Mouse (Mus musculus) colon, adult 2 months (tissue): ENCODE results near the gene Ttll6. TPM values are rescaled to one million over a fixed set of nuclear protein-coding genes. Genes with fewer than 3 reads are reported as not detected.

Source experiments
- polyA plus RNA-seq: library from polyadenylated mRNA; depleted of rRNA; stranded (reverse); fragments of >200 nt; gene quantifications from 2 replicates; pipeline ENCODE4 v1.2.3, GENCODE M21; 2012; rRNA removed

Gene Ttll6
- 18.0 and 18.6 TPM in 2 replicates for polyA plus RNA-seq

DNA sequence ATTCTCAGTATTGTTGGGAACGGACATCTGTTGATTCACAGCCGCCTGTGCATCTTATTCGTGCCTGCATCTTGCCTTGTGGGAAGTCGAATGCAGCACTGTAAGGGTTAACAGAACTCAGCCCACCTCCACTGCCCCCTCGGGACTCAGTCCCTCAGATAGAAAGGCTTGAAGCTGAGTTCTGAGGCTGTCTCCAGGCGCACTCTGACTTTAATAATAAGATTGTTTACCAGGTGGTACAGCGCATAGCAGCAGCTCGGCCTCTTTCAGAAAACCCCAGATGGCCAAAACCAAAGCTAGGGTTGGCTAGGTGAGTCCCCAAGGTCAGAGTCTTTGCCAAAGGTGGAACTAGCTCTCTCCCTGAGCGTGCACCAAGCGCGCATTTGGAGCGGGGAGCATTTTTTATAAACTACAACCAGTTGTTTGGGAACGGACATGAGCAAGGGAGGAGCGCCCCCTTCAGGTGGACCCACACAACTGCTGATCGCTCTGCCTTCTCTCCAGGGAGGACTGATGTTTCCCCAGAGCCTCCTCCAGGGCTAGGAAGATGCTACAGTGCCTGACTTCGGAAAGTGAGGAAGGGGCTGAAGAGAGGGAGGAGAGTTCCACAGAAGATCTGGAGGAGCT, at the start of gene Ttll6:
Gene Ttll6, plus strand, starts transcription at position 548 of the 627 bp plus-strand sequence.

DNA sequence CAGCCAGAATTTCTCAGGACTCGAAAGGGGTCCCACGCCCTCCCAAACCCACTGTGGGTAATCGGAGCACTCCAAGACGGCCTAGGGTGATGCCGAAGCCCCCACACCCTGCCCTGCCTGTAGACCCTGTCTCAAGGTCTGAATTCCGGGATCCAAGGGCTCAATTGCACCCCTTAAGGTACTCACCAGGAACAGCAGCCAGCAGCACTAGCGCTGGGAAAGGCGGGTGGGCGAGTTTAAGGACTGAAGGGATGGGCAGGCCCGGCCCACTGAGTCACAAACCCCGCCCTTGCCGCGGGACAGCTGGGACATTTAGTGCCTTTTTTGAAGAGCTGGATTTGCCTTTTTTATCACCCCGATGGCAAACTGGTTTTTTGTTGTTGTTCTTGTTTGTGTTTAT, 21.8 kb upstream of the Ttll6 start, which contains the start of gene Calcoco2:
Gene Calcoco2, minus strand, starts transcription at position 214 of the 400 bp plus-strand sequence.

DNA sequence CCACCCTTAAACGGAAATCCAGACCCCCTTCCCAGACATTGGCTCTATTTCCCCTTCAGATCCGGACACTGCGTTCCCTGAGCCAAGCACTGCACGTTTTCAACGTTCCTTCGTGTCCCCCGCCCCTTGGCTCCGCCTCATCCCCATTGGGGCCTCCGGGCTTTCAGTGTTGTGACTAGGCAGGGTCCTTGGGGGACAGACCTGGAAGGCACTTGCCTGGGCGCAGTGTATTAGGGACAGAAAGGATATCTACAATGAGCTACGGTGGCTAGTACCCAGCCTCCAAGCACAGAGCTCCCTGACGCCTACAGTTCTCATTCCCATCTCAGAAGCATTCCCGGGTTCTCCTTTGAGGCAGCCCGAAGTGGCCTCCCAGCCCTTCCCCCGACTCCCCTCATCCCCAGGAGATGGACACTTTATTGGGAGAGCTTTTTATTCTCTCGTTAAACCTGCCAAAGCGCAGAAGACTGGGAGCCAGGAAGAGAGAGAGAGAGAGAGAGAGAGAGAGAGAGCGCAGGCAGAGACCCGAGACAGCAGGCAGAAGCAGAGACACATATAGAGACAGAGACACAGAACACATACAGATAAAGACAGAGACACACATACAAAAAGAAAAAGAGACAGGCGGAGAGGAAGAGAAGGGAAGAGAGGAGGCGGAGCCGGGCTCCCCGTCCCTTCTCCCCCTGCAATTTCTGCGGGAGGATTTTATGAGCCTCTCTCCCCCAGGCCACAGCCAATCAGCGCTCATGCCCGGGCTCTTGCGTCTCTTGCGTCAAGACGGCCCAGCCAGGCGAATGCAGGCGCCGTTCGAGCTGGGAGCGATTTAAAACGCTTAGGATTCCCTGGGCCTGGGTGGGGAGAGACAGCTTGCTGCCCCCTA, 60.2 kb downstream of the Ttll6 start, which contains the start of gene Hoxb13:
Gene Hoxb13, plus strand, starts transcription at position 796 of the 880 bp plus-strand sequence.

Other genes starting within 250 kb of the Ttll6 start
- gene B4galnt2, start 218.9 kb upstream of the Ttll6 start, polyA plus RNA-seq: 87.6 and 130 TPM in 2 replicates
- 0.21 and 0.81 TPM in 2 replicates for gene Igf2bp1, start 127.8 kb upstream of the Ttll6 start, polyA plus RNA-seq
- gene Gip, start 109.2 kb upstream of the Ttll6 start, polyA plus RNA-seq: not detected in 2 replicates
- gene Snf8, start 98.9 kb upstream of the Ttll6 start, polyA plus RNA-seq: 28.8 and 29.8 TPM in 2 replicates
- 28.7 and 38.5 TPM in 2 replicates for gene Ube2z, start 68.4 kb upstream of the Ttll6 start, polyA plus RNA-seq
- 979 and 1,333 TPM in 2 replicates for gene Atp5g1, start 58.1 kb upstream of the Ttll6 start, polyA plus RNA-seq
- 0.08 and 0.10 TPM in 2 replicates for gene Calcoco2, start 21.8 kb upstream of the Ttll6 start, polyA plus RNA-seq
- gene Hoxb13, start 60.5 kb downstream of the Ttll6 start, polyA plus RNA-seq: 333 and 381 TPM in 2 replicates
- gene Hoxb9, start 137.7 kb downstream of the Ttll6 start, polyA plus RNA-seq: 24.5 and 27.1 TPM in 2 replicates
- 11.8 and 19.7 TPM in 2 replicates for gene Hoxb8, start 148.1 kb downstream of the Ttll6 start, polyA plus RNA-seq
- gene Hoxb7, start 152.8 kb downstream of the Ttll6 start, polyA plus RNA-seq: 2.3 and 5.4 TPM in 2 replicates
- gene Hoxb6, start 158.7 kb downstream of the Ttll6 start, polyA plus RNA-seq: 14.8 and 33.5 TPM in 2 replicates
- gene Hoxb5, start 169.6 kb downstream of the Ttll6 start, polyA plus RNA-seq: 8.1 and 12.3 TPM in 2 replicates
- 2.3 and 6.0 TPM in 2 replicates for gene Hoxb4, start 184.5 kb downstream of the Ttll6 start, polyA plus RNA-seq
- gene Hoxb3, start 189.5 kb downstream of the Ttll6 start, polyA plus RNA-seq: 9.7 and 16.5 TPM in 2 replicates
- gene Hoxb2, start 216.7 kb downstream of the Ttll6 start, polyA plus RNA-seq: 7.3 and 9.6 TPM in 2 replicates
- gene Hoxb1, start 232.0 kb downstream of the Ttll6 start, polyA plus RNA-seq: not detected in 2 replicates